Mouse (Mus musculus): Measurements from ENCODE around the gene Spata6.

The Spata6 gene

DNA sequence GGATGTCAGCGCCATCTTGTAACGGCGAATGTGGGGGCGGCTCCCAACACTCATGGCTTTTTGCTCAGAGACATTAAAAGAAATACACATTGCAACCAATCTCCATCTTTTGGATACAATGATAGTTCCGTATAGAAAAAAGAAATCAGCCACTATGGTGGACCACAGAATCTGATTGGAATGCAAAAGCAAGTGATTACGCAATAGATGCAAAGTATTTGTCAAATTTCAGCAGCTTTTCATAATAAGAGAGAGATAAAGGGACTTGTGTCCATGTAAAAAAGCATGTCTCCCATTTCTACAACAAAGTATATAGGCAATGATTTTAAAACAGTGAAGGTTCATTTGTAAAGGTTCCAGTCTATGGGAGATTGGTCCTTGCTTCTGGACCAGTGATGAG lies 119.1 kb downstream of the Spata6 start:
- DNase-seq (ENCODE audit: low spot score in 2 of 2): no peak

DNA sequence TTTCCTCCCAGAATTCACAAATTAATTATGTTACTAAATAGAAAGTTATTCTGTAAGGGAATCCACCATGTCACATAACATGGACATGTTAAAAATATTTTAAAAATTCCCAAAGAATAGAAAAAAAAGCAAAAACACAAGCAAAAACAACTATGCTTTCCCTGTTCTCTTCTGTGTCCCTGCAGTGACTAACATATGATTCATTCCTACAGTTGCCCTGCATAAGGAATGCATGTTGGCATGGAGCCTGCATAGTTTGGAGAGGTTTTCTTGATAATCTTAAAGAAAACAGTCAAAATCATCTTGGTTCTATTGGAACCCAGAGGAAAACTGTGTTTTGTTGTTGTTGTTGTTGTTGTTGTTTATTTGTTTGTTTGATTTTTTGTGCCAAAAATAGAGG lies 132.8 kb downstream of the Spata6 start:
- DNase-seq (ENCODE audit: low spot score in 2 of 2): no peak

GRCm38 (mm10) chr4:111866701-111867100 lies 146.9 kb downstream of the Spata6 start:
- no peak for DNase-seq (ENCODE audit: low spot score in 2 of 2)

GRCm38 (mm10) chr4:111867743-111868401 lies 148.1 kb downstream of the Spata6 start:
- no peak for DNase-seq (ENCODE audit: low spot score in 2 of 2)

Measured in thymus, postnatal 10 days (tissue).